Mouse (Mus musculus) cortical plate, adult 2 months (tissue): ENCODE measurements around the gene Mrpl51. TPM values are rescaled to one million over a fixed set of nuclear protein-coding genes. Genes with fewer than 3 reads are reported as not detected.
A peak's percentile ranks its signal among the peaks of the same experiment; 100 is the strongest.

Source experiments
- H3K27ac ChIP-seq: fragments of 200-500 bp; 2 replicates; pipeline ENCODE4 v1.5.1; 2012; ENCODE audit warnings: low read length, control low read depth, inconsistent platforms; ENCODE audit not compliant: insufficient read depth
- H3K4me1 ChIP-seq: fragments of 200-500 bp; 2 replicates; pipeline ENCODE4 v1.6.1; 2011; ENCODE audit warnings: low read length; ENCODE audit not compliant: control insufficient read depth, insufficient read depth
- H3K4me3 ChIP-seq: fragments of 200-500 bp; 2 replicates; pipeline ENCODE4 v1.5.1; 2011; ENCODE audit warnings: mild to moderate bottlenecking, low read length, control low read depth; ENCODE audit not compliant: insufficient read depth
- CTCF ChIP-seq: fragments of 200-500 bp; IDR thresholded peaks from 2 replicates; pipeline ENCODE4 v1.5.1; 2011; ENCODE audit warnings: mild to moderate bottlenecking, control low read depth, low read length; ENCODE audit not compliant: insufficient read depth; ENCODE audit errors: extremely low read depth
- POLR2A ChIP-seq: fragments of 200-500 bp; IDR thresholded peaks from 2 replicates; pipeline ENCODE4 v1.6.1; 2011; ENCODE audit warnings: mild to moderate bottlenecking, low read length, control low read depth; ENCODE audit not compliant: insufficient read depth; ENCODE audit errors: extremely low read depth
- polyA plus RNA-seq: library from polyadenylated mRNA; depleted of rRNA; stranded (reverse); fragments of >200 nt; gene quantifications from 2 replicates; pipeline ENCODE4 v1.2.3, GENCODE M21; 2012

Gene Mrpl51
- polyA plus RNA-seq, 1 experiment: 51.2 TPM

DNA sequence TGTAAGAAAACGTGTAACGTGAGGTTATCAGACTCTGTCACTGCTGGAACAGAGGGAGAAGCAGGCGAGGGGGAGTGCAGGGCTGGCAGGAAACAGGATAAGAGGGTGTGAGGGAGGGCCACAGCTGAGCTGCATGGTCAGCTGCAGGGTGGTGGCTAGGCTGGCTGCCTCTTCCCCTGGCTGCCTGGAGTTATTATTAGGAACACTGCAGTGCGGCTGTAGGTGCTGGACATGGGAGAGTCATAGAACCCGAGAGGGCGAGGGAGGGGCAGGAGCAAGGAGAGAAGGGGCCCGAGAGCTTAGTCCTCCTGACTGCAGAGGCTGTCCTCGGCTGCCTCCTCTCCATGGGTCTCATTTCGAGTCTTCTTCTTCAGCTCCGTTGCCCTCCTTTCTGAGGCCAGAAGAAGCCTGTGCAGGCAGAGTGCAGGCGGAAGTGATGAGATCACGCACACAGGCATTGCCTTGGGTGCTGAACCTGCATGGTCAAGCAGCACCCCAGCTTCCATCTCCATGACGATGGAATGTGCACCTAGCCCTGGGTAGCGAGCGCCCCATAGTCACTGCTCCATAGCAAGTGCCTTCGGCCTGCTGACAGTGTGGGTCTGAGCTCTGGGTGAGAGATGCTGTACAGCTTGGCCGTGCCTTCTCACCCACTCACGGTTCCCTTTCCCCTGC, 43.2 kb upstream of the Mrpl51 start:
- Histone ChIP-seq H3K4me1 (peaks cover 7% of the 10 kb centered on the region), H3K27ac (peak overlapping the region; percentile 82), H3K4me3 (peak overlapping the region; percentile 80)
- TF ChIP-seq CTCF: no peak
- no peak; the same call in 1 of the 2 replicates for TF ChIP-seq POLR2A

DNA sequence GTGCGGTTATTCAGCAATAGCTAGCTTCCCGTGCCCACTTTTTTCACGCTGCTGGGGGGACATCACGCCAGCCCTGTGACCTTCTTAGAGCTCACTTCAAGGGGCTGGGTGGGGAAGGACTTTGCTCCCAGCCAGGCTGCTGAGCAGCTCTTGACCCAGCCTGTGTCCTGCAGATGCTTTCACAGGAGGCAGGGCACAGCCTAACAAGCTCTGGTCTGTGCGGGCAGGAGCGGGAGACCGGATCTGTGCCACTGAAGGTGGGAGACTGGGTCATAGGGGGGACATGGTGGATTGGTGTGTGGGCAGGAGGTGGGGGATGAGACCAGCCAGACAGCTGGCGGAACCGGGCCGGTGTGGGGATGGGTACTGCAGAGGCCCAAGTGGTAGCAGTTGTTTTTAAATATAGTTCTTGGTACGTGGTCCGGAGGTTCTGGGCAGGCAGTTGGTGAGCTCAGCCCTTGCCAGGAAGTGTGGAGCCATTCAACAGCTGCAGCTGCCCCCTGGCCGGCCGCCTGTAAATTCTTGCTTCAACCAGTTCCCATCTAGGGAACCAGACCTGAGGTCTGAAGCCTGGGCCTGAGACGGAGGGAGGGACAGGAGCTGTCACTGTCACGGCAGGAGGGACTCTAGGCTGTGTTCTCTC, 42.6 kb upstream of the Mrpl51 start:
- TF ChIP-seq POLR2A (no peak), CTCF (no peak)
- peaks cover 7% of the 10 kb centered on the region for H3K4me1 ChIP-seq
- peak overlapping the region; percentile 80 for H3K4me3 ChIP-seq
- H3K27ac ChIP-seq: peak overlapping the region; percentile 82

DNA sequence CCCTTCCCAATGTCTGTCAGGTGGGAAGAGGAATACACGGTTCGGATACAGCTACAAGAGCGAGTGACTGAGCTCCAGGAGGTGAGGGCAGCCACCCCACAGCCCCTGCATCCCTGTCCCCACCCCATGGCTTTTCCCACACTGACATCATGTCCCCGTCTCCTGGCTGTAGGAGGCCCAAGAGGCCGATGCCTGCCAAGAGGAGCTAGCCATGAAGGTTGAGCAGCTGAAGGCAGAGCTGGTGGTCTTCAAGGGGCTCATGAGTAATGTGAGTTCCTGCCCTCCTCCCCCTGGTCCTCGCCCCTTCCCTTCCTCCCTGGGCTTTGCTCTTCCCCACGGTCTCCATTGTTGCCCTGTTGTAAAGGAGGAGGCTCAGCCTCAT, 42.0 kb upstream of the Mrpl51 start:
- Histone ChIP-seq H3K27ac (peak overlapping the region; percentile 82), H3K4me3 (peak overlapping the region; percentile 80), H3K4me1 (peaks cover 7% of the 10 kb centered on the region)
- TF ChIP-seq POLR2A (no peak), CTCF (no peak)

DNA sequence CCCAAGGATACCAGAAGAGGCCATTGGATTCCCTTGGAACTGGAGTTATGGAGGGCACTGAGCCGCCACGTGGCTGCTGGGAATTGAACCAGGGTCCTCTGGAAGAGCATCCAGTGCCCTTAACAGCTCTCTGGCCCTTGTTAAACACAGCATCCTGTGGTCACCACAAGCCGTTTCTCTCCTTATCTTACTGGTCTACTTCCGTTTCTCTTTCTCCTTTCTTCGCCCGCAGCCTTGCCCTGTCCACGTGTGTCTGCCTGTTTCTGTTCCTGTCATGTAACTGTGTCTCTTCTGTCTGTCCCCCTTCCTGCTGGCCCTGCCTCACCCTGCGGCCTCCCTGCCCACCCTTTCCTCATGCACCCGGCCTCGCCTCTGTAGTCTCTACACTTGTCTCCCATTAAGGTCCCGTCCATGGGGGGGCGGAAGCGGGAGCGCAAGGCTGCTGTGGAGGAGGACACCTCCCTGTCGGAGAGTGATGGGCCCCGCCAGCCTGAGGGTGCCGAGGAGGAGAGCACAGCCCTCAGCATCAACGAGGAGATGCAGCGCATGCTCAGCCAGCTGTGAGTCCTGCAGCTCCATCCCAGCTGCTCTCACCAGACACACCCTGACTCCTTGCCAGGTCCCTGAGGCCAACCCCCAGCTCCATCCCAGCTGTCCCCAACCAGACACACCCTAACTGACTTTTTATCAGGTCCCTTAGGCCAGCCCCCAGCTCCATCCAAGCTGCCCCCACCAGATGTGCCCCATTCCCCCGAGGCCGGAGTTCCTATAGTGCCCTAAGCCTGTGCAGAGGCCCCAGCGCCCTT, 39.2 kb upstream of the Mrpl51 start:
- Histone ChIP-seq H3K27ac (no peak overlapping the region; the same call in 1 of the 2 replicates), H3K4me1 (peaks cover 7% of the 10 kb centered on the region), H3K4me3 (no peak overlapping the region)
- no peak for TF ChIP-seq CTCF
- TF ChIP-seq POLR2A: no peak

DNA sequence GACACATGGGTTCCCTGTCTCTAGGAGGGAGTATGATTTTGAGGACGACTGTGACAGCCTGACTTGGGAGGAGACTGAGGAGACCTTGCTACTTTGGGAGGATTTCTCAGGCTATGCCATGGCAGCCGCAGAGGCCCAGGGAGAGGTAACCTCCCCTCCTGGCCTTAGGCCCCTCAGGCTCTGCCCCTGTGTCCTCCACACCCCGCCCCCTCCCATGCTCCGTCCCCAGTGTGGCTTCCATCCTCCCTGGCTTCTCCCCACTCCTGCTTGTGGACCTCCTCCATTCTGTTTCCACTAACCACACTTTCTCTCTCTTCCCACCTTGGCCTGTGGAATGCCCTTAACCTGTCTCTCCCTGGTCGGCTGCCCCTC, 38.6 kb upstream of the Mrpl51 start:
- H3K4me1 ChIP-seq: peaks cover 7% of the 10 kb centered on the region
- no peak overlapping the region for H3K27ac ChIP-seq
- no peak for TF ChIP-seq CTCF
- no peak for TF ChIP-seq POLR2A
- H3K4me3 ChIP-seq: no peak overlapping the region

DNA sequence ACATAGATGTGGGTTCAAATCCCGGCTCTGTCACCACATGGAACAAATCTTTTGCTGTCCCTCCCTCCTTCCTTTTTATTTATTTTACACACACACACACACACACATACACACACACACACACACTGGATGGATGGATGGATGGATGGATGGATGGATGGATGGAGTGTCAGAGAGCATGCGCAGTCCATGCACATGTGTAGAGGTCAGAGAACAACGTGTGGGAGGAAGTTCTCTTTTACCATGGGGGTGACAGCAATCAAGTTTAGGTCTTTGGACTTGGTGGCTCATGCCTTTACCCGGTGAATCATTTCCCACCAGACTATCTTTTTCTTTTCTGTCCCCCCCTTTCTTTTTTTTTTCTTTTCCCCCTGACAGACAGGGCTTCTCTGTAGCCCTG, 37.9 kb upstream of the Mrpl51 start:
- TF ChIP-seq POLR2A: no peak
- TF ChIP-seq CTCF: no peak
- Histone ChIP-seq H3K4me1 (peaks cover 5% of the 10 kb centered on the region), H3K27ac (no peak overlapping the region), H3K4me3 (no peak overlapping the region)

DNA sequence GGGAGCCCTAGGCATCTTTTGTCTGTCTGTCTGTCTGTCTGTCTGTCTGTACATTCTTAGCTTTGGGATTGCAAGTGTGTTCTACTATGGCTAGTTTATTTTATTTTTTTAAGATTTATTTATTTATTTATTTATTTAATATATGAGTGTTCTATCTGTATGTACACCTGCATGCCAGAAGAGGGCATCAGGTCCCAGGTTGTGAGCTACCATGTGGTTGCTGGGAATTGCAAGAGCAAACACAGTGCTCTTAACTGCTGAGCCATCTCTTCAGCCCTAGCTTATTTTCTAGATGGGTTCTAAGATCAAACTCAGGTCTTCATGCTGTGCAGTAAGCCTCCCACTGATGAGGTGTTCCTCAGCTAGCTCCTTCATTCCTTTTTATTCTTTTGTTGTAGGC, 37.1 kb upstream of the Mrpl51 start:
- 0 out of 2 replicates have a peak, but pooled peaks cover under 1% of the 10 kb centered on the region for H3K4me1 ChIP-seq
- TF ChIP-seq POLR2A (no peak), CTCF (peak; percentile 23; the same call in 1 of the 2 replicates)

DNA sequence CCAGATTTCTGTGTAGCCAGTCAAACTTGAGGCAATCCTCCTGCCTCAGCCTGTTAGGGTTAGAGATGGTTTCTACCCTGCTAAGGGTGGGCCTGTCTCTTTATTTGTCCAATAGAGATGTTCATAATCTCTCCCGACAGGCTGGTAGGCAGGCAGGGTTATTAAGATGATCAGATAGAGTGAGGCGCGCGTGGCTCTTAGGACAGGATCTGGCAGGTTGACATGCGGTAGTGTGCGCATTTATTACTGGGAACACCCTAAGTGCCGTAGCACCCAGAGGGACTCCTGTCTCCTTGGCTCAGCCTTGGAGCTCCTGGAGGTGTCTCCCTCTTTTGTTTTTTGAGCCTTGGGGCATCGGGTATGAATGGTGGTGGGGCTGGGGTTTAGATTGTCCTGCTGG, 36.3 kb upstream of the Mrpl51 start:
- no peak for TF ChIP-seq CTCF
- TF ChIP-seq POLR2A: no peak

More for the DNA sequence above, 37.1 kb upstream of the Mrpl51 start:
- Histone ChIP-seq H3K27ac (no peak overlapping the region), H3K4me3 (no peak overlapping the region)

DNA sequence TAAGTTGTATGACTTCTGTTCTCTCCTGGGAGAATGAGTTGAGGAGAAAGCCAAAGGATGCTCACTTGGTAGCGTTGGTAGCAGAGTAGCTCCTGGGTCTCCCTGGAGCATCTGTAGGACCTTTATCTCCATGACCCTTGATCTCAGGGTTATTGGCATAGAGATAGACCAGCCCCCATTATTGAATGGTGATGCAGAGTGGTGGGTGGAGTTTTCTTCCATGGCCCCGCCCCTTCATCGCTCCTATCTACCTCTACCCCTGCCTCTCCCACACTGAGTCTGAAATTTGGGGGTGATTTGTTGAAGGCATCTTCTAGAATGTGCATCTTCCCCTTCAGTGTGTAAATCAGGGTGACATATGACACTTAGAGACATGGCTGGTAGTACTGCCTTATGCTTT, 35.1 kb upstream of the Mrpl51 start:
- TF ChIP-seq CTCF: no peak
- no peak for TF ChIP-seq POLR2A
- no peak overlapping the region for H3K27ac ChIP-seq
- no peak overlapping the region for H3K4me3 ChIP-seq
- peaks cover 1% of the 10 kb centered on the region; the same call in 1 of the 2 replicates for H3K4me1 ChIP-seq

More for the DNA sequence above, 36.3 kb upstream of the Mrpl51 start:
- H3K27ac ChIP-seq: no peak overlapping the region
- H3K4me1 ChIP-seq: no peaks in the 10 kb centered on the region
- no peak overlapping the region for H3K4me3 ChIP-seq
